Mouse (Mus musculus) small intestine, adult 2 months (tissue): ENCODE results near the gene Zfp770. TPM values are rescaled to one million over a fixed set of nuclear protein-coding genes. Genes with fewer than 3 reads are reported as not detected.

Source experiments
- H3K27ac ChIP-seq: fragments of 200-500 bp; 2 replicates; pipeline ENCODE4 v1.5.1; 2012; ENCODE audit warnings: low read depth, low read length, control low read depth, inconsistent platforms; ENCODE audit not compliant: insufficient read depth
- H3K27me3 ChIP-seq: fragments of 200-500 bp; 2 replicates; pipeline ENCODE4 v1.6.1; 2012; ENCODE audit warnings: mild to moderate bottlenecking, moderate library complexity, low read length, inconsistent platforms; ENCODE audit not compliant: control insufficient read depth, insufficient read depth
- H3K36me3 ChIP-seq: fragments of 200-500 bp; 2 replicates; pipeline ENCODE4 v1.6.1; 2012; ENCODE audit warnings: mild to moderate bottlenecking, low read length, control low read depth, inconsistent platforms; ENCODE audit not compliant: control insufficient read depth, insufficient read depth
- H3K4me1 ChIP-seq: fragments of 200-500 bp; 2 replicates; pipeline ENCODE4 v1.6.1; 2012; ENCODE audit warnings: low read length, inconsistent platforms, mixed read lengths; ENCODE audit not compliant: control insufficient read depth, insufficient read depth, insufficient read length
- H3K4me3 ChIP-seq: fragments of 200-500 bp; 2 replicates; pipeline ENCODE4 v1.5.1; 2012; ENCODE audit warnings: low read depth, mild to moderate bottlenecking, control low read depth, inconsistent platforms, low read length, moderate library complexity
- CTCF ChIP-seq: fragments of 200-500 bp; IDR thresholded peaks from 2 replicates; pipeline ENCODE4 v1.5.1; 2012; ENCODE audit warnings: low read depth, mild to moderate bottlenecking, control low read depth, inconsistent platforms, low read length, moderate library complexity, mixed read lengths; ENCODE audit not compliant: insufficient replicate concordance, insufficient read length; ENCODE audit errors: extremely low read depth
- POLR2A ChIP-seq: fragments of 200-500 bp; IDR thresholded peaks from 2 replicates; pipeline ENCODE4 v1.6.1; 2012; ENCODE audit warnings: low read depth, mild to moderate bottlenecking, control low read depth, inconsistent platforms, low read length, moderate library complexity
- WGBS: fragments of 180-500 bp; shearing (Covaris S2); methylation state at CpG from one replicate; pipeline ENCODE4 v1.1.7; 2018; 5-methylcytosine and 5-hydroxymethylcytosine counted together
- polyA plus RNA-seq: library from polyadenylated mRNA; depleted of rRNA; stranded (reverse); fragments of >200 nt; gene quantifications from 2 replicates; pipeline ENCODE4 v1.2.3, GENCODE M21; 2012; rRNA removed

Gene Zfp770
- 0.09 and 0.13 TPM in 2 replicates for polyA plus RNA-seq

DNA sequence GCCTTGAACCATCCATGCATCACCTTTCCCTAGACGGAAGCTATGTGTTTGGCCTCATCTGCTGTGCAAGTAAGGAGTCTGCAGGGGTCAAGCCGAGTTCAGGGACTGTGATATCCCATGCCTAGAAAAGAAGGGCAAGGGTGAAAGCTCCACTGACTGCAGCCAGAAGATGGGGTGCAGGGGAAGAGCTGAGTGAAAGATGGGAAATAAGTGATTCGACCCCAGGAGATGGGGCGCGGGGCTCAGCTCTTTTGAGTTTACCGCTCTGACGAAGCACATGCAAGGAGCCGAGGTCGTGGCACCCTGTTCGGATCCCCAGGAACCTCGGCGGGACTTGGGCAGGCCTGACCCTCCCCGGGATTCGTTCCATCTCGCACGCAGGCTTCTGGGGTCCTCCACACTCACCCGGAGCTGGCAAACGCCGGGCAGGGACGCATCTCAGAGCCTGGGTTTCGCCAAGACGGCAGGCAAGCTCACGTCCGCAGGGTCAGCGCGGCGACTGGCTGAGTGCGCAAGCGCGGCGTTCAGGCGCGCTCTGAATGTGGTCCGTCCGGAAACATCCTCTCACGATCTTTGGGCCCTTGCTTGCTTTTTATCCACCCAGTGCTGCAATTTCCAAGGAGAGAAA is at the start of gene Zfp770:
Zfp770 (minus strand) TSS at position 538 of the 628 bp plus-strand sequence.
- H3K27me3 ChIP-seq: no peaks in the 10 kb centered on the region
- under 1% methylated on average over 36 of the region's 36 CpGs for WGBS
- H3K36me3 ChIP-seq: peaks cover 4% of the 10 kb centered on the region; the same call in 1 of the 2 replicates
- H3K4me3 ChIP-seq: peak within 1 kb of the TSS; percentile 92
- H3K4me1 ChIP-seq: 0 out of 2 replicates have a peak, but pooled peaks cover 3% of the 10 kb centered on the region
- H3K27ac ChIP-seq: no peak within 1 kb of the TSS; the same call in 1 of the 2 replicates
- TF ChIP-seq POLR2A (peak; percentile 46; the same call in 1 of the 2 replicates), CTCF (no peak)

DNA sequence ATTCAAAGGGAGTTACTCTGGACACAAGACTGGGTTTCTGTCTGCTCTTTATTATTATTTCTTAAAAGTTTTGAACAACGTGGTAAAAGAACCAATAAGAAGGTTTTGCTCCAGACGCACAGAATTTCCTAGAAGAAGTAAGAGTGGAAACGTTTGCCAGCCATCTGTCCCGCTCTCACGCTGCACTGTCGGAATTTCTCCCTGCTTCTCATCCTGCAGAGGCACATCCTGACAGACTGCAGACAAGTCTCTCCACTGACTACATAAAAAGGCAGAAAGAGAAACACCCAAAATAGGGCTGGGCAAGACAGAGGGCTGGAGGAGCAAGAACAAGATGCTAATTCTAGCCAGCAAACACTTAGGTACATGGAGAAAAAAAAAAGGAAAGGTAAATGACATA is 48.2 kb upstream of the Zfp770 start:
- H3K27ac ChIP-seq: no peak overlapping the region

DNA sequence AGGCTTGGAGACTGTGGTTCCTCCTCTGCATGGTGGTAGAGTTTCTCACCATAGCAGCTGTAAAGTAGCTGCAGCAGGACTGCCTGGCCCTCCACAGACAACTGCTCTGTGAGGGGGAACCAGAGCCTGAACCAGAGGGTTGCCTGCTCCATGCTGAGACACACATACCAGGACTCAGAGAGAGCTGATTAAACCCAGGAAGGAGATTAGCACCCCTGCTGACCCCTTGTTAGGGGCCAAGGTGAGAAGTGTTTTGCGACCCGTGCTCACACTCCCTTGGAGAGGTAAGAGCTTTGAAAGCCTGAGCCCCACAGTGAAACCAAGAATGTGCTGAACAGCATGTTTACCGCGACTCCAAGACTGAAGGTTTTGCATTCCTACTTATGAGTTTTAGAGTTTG is 36.4 kb upstream of the Zfp770 start:
- 17% methylated on average over 4 of the region's 4 CpGs for WGBS
- TF ChIP-seq CTCF (no peak), POLR2A (no peak)

More for the DNA sequence above, 48.2 kb upstream of the Zfp770 start:
- Histone ChIP-seq H3K4me3 (no peak overlapping the region), H3K27me3 (no peaks in the 10 kb centered on the region), H3K4me1 (no peaks in the 10 kb centered on the region), H3K36me3 (no peaks in the 10 kb centered on the region)
- WGBS: 63% methylated on average over 6 of the region's 6 CpGs
- TF ChIP-seq POLR2A: no peak

DNA sequence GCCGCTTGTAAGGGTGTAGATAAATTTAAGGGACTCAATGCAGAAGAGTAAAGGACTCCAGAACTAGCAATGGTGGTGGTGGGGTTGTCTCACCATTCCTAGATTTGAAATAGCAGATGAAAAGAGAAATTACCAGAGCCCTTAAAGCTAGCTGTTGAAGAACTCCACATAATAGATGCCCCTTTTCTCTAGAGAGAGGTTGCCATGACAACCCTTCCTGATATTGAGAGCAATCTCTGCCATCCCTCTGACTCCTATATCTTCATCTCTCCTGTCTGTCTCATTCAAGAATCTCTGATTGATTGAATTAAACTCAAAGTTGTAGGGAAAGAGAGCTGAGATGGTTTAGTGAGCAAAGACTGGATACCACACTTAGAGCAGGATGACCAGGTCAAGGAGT is 35.3 kb upstream of the Zfp770 start:
- 77% methylated on average over 1 of the region's 1 CpGs for WGBS
- TF ChIP-seq CTCF (no peak), POLR2A (no peak)
- Histone ChIP-seq H3K36me3 (no peaks in the 10 kb centered on the region), H3K27ac (no peak overlapping the region), H3K27me3 (no peaks in the 10 kb centered on the region), H3K4me3 (no peak overlapping the region), H3K4me1 (no peaks in the 10 kb centered on the region)

More for the DNA sequence above, 36.4 kb upstream of the Zfp770 start:
- Histone ChIP-seq H3K27me3 (no peaks in the 10 kb centered on the region), H3K4me1 (no peaks in the 10 kb centered on the region), H3K27ac (no peak overlapping the region), H3K36me3 (no peaks in the 10 kb centered on the region), H3K4me3 (no peak overlapping the region)

DNA sequence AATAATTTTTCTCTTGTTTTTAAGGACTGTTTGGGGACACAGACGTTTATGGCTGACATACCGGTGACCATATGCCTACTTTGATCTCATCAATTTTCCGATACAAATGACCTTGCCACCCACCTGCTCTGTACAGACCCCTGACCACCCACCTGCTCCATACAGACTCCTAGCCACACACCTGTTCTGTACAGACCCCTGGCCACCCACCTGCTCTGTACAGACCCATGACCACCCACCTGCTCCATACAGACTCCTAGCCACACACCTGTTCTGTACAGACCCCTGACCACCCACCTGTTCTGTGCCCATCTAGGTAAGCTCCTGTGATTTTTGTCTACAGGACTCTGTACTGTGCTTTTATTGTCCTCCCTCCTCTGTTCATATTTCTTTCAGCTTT is 34.3 kb upstream of the Zfp770 start:
- Histone ChIP-seq H3K4me3 (no peak overlapping the region), H3K4me1 (no peaks in the 10 kb centered on the region), H3K27me3 (no peaks in the 10 kb centered on the region), H3K27ac (no peak overlapping the region), H3K36me3 (no peaks in the 10 kb centered on the region)
- no peak for TF ChIP-seq CTCF
- 79% methylated on average over 3 of the region's 3 CpGs for WGBS

DNA sequence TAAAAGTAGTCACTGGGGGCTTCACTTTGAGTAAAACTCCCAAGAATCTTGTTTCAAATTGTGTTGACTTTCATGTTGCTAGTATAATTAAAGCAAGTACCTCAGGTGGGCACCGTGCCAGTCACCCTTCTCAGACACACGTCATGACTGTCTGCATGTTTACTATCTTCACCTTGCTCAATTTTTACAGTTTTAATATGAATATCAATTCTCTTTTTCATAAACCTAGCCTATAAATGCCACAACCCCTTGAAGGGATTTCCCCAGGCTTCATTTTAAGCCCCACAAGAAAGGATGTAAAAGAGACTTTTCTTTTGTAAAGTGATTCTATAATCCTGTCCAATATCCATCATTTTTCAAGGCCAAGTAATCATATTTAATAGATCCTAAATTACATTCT is 30.0 kb upstream of the Zfp770 start:
- H3K36me3 ChIP-seq: no peaks in the 10 kb centered on the region
- TF ChIP-seq CTCF (no peak), POLR2A (no peak)
- 53% methylated on average over 2 of the region's 2 CpGs for WGBS
- H3K4me1 ChIP-seq: no peaks in the 10 kb centered on the region
- no peaks in the 10 kb centered on the region for H3K27me3 ChIP-seq
- no peak overlapping the region for H3K27ac ChIP-seq
- H3K4me3 ChIP-seq: no peak overlapping the region

DNA sequence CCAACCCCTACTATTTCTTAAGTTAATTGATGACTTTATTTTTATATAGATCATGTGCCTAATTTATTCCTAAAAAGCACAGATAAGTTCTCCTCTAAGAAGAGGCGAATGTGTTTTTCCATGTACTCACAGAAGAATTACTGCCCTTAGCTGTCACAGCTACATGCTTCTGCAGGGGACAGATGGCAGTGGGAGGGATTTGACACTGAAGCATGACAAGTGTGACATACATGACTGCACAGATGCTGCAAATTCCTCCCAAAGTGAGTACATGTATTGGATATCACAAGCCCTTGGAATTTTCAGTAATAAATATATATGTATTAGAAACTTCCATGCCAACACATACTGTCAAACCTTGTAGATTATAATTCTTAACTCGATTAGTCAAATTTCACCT is 27.4 kb upstream of the Zfp770 start:
- no peaks in the 10 kb centered on the region for H3K27me3 ChIP-seq

DNA sequence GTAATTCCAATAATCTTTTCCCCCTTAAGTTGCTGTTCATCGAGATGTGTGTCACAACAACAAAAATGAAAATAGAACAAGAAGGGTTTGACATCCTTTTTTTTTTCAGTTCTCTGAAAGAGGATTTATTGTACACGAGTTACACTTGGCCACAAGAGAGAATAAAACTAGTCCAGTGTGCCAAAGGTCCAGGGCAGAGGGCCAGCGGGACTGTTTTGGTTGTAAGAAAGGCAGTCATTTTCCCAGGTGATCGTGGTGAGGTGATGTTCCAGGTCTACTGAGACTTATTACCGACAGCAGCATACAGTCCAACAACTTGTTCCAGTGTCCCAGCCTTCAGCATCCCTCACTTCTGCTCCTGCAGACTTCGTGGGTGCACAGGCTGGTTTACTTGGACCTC is 3.8 kb upstream of the Zfp770 start:
- TF ChIP-seq POLR2A (no peak), CTCF (no peak)
- Histone ChIP-seq H3K4me3 (no peak overlapping the region), H3K27ac (no peak overlapping the region), H3K36me3 (no peaks in the 10 kb centered on the region), H3K27me3 (no peaks in the 10 kb centered on the region), H3K4me1 (no peaks in the 10 kb centered on the region)
- 64% methylated on average over 6 of the region's 6 CpGs for WGBS

More for the DNA sequence above, 27.4 kb upstream of the Zfp770 start:
- 87% methylated on average over 2 of the region's 2 CpGs for WGBS
- TF ChIP-seq CTCF (no peak), POLR2A (no peak)
- Histone ChIP-seq H3K27ac (no peak overlapping the region), H3K36me3 (no peaks in the 10 kb centered on the region), H3K4me3 (no peak overlapping the region), H3K4me1 (no peaks in the 10 kb centered on the region)
